Mouse (Mus musculus) embryonic fibroblast, embryonic 13.5 days (primary cell): ENCODE data around the gene Kcne4.

Source experiments
- CTCF ChIP-seq: IDR thresholded peaks from 2 replicates; pipeline ENCODE4 v1.5.1; 2011; ENCODE audit warnings: mild to moderate bottlenecking, control low read depth, low read length, moderate library complexity, borderline replicate concordance; ENCODE audit not compliant: insufficient read depth
- POLR2A ChIP-seq: IDR thresholded peaks from 2 replicates; pipeline ENCODE4 v1.6.1; 2011; ENCODE audit warnings: low read depth, mild to moderate bottlenecking, control low read depth, low read length, moderate library complexity

GRCm38 (mm10) chr1:78819592-78819991 lies 3.0 kb downstream of the Kcne4 start:
- TF ChIP-seq CTCF (no peak), POLR2A (no peak)
